Mouse (Mus musculus) limb, embryonic 13.5 days (tissue): ENCODE measurements around the gene Gm8265. TPM values are rescaled to one million over a fixed set of nuclear protein-coding genes. Genes with fewer than 3 reads are reported as not detected.
"Not testable (repeated sequence)": the region's sequence is repeated elsewhere in the genome, so short reads cannot be mapped to it uniquely, and the experiment has no call there.

Source experiments
- ATAC-seq: fragments of 200-750 bp; cut with Nextera tagmentation; 2 replicates; pipeline ENCODE4 v1.8.0; 2017; ENCODE audit warnings: low read depth, moderate number of reproducible peaks, moderate TSS enrichment; ENCODE audit not compliant: low FRiP score
- H3K27ac ChIP-seq: fragments of 300-500 bp; sonication (generic); 2 replicates; pipeline ENCODE4 v1.5.1; 2015; ENCODE audit warnings: inconsistent platforms, mild to moderate bottlenecking, moderate library complexity
- H3K27me3 ChIP-seq: fragments of 300-500 bp; sonication (generic); 2 replicates; pipeline ENCODE4 v1.6.1; 2015; ENCODE audit warnings: mild to moderate bottlenecking, inconsistent platforms
- H3K36me3 ChIP-seq: fragments of 300-500 bp; sonication (generic); 2 replicates; pipeline ENCODE4 v1.6.1; 2015; ENCODE audit warnings: inconsistent platforms, mild to moderate bottlenecking, moderate library complexity
- H3K4me1 ChIP-seq: fragments of 300-500 bp; sonication (generic); 2 replicates; pipeline ENCODE4 v1.6.1; 2015; ENCODE audit warnings: inconsistent platforms
- H3K4me2 ChIP-seq: fragments of 300-500 bp; sonication (generic); replicated peaks from 2 replicates; pipeline ENCODE4 v1.6.1; 2015; ENCODE audit warnings: inconsistent platforms, mild to moderate bottlenecking, moderate library complexity
- H3K4me3 ChIP-seq: fragments of 300-500 bp; sonication (generic); 2 replicates; pipeline ENCODE4 v1.5.1; 2015; ENCODE audit warnings: moderate library complexity, mild to moderate bottlenecking, inconsistent platforms
- H3K9ac ChIP-seq: fragments of 300-500 bp; sonication (generic); 2 replicates; pipeline ENCODE4 v1.6.1; 2015; ENCODE audit warnings: mild to moderate bottlenecking, inconsistent platforms
- H3K9me3 ChIP-seq: fragments of 300-500 bp; sonication (generic); 2 replicates; pipeline ENCODE4 v1.6.1; 2016; ENCODE audit warnings: inconsistent platforms
- WGBS: fragments of 180-500 bp; shearing (Covaris S2); methylation state at CpG from one replicate; pipeline ENCODE4 v1.1.7; 2015; 5-methylcytosine and 5-hydroxymethylcytosine counted together
- polyA plus RNA-seq: library from polyadenylated mRNA; unstranded; fragments of >200 nt; fragmentation: Nextera tagmentation; extraction: Ambion mirVana; gene quantifications from 2 replicates; pipeline ENCODE4 v1.2.1, GENCODE M21; 2015

Gene Gm8265
- polyA plus RNA-seq = not detected in 2 replicates

- ATAC-seq = not testable (repeated sequence)
- WGBS = no CpG with 5 or more reads among the region's 1 CpGs
Observed at GRCm38 (mm10) chr14:5632928-5633327, at the start of gene Gm8265. Gene Gm8265, minus strand, starts transcription at chr14:5633028.

More at GRCm38 (mm10) chr14:5632928-5633327, at the start of gene Gm8265:
- not testable (repeated sequence) for H3K27ac ChIP-seq, H3K4me3 ChIP-seq, H3K4me1 ChIP-seq, H3K4me2 ChIP-seq, H3K36me3 ChIP-seq, H3K9me3 ChIP-seq, H3K27me3 ChIP-seq, H3K9ac ChIP-seq

Other genes starting within 250 kb of the Gm8265 start
- gene Gm3500, start 244.0 kb downstream of the Gm8265 start, polyA plus RNA-seq = 0.14 TPM in 1 of 2 replicates, not detected in the other
- gene Gm3194, start 177.6 kb downstream of the Gm8265 start, polyA plus RNA-seq = 0.59 and 0.78 TPM in 2 replicates
- gene Gm8246, start 155.2 kb downstream of the Gm8265 start, polyA plus RNA-seq = not detected in 2 replicates
- gene Gm3187, start 148.8 kb downstream of the Gm8265 start, polyA plus RNA-seq = not detected in 2 replicates
- gene Gm3488, start 131.4 kb downstream of the Gm8265 start, polyA plus RNA-seq = 0.45 and 0.75 TPM in 2 replicates
- not detected in 2 replicates for gene Gm3532, start 94.5 kb downstream of the Gm8265 start, polyA plus RNA-seq
- not detected in 2 replicates for gene Gm9603, start 54.4 kb upstream of the Gm8265 start, polyA plus RNA-seq
- gene Gm3373, start 108.5 kb upstream of the Gm8265 start, polyA plus RNA-seq = not detected in 2 replicates
- 0.59 and 0.78 TPM in 2 replicates for gene Gm3383, start 175.0 kb upstream of the Gm8265 start, polyA plus RNA-seq
- gene Gm3424, start 197.3 kb upstream of the Gm8265 start, polyA plus RNA-seq = not detected in 2 replicates
- gene Gm8237, start 247.4 kb upstream of the Gm8265 start, polyA plus RNA-seq = 0.11 and 0.13 TPM in 2 replicates